Mouse (Mus musculus) layer of hippocampus, adult 9-11 months (tissue): ENCODE measurements around the gene Asah2.

Experiments
- DNase-seq: peaks from one replicate; pipeline ENCODE4 v3.0.0; 2022

Gene Asah2

DNA sequence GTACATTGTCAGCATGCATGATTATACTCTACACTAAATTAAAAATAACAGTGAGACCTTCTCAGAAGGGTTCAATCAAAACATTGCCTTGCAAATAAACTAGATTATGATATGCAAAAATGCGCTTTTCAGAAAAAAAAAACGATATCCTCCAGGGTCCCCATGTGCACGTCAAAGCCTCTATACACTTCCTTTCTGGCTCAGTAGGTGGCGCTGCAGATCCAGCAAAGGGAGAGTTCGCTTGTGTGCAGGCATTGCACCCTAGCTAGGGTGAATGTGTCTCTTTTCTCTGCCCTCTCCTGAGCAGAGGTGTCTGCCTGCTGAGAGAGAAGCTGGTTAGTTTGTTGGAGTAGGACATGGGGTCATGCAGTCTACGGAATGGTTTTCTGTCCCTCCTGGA lies 136.0 kb downstream of the Asah2 start:
- DNase-seq: peak; percentile 62

DNA sequence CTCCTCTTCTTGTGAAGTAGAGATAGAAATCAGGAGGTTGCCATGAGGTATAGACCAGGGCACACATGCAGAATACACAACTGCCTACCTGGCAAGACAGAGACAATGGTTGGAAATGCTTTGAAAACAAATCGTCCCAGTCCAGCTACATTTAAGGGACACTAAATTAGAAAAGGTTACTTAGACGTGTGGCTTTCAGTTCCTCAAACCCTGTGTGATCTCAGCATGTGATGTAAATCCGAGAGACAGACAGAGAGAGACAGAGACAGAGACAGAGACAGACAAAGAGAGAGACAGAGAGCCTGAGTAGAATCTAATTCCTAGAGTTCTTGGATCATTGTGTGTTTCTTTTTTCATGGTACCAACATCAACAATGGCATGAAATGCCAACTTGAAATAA lies 136.6 kb downstream of the Asah2 start:
- no peak for DNase-seq

DNA sequence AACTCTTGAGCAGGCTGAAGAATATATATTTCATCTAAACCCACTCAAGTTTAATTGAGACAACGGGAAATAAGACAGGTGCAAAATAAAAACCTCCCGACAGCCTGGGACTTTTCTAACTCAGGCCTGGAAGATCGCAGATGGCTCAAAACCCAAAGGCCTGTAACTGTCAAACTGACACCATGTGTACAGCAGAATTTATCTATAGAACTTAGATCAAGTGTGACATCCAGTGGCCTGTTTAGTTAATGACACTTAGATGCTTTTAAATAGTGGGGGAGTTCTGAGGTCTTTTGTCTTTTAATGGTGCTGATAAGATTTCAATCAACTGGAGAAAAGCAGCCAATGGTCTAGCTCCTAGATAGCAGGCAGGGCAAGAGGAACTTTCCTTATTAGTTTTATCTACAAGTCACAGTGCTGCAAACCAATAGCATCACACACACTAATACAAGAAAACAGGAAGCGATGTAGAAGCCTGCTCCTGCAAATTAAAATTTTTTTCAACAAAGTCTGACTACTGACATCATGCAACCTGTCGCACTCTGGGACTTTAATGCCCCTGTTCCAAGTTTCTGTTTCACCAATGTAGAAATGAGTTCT lies 140.0 kb downstream of the Asah2 start:
- no peak for DNase-seq

DNA sequence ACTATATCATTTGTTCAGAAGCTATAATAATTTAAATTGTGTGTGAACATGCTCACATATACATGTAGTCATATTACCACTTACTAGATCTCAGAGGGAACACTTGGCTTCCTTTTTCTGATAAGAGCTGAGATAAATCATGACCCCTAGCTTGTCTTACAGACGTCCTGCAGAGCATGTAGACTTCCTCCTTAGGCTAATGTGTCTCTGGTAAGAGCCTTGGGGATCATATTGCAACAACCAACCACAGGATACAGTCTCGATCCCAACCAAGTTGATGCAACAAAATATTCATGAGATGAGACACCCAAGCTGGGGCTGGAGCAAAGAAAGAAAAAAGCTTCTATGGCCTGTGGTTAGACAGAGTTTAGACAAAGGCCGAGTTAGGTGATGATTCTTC lies 144.9 kb downstream of the Asah2 start:
- no peak for DNase-seq

DNA sequence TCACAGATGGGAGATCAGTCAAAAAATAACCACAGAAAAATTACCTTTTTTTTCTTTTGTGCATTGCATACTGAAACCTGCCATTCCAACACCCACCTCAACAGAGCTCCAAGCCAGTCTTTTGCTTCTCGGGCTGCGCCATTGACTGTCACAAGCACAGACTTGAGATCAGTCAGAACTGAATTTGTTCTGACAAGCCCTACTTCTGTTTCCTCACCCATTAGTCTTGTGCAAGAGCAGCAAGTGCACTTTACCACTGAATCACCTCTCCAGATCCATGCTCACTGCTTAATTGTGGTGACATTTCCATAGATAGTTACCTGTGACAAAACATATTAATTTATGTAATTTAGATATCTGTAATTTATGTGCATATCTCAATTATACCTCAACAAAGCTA lies 147.6 kb downstream of the Asah2 start:
- no peak for DNase-seq

DNA sequence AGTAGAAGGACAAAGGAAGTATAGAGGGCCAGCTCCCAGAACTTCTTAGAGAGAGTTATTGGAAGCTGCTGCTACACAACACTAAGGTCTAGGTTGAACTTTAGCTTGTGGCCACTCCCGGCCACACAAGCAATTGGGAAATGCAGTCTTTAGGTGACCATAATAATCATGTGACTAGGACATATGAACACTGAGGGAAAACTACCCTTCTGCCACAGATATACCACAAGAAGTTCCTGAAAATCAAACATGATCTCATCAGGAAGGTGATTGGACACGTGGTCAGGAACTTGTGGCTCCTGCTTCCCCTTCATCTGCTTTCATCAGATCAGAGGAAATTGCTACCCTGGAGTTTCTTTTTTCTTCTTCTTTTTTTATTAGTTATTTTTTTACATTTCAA lies 151.7 kb downstream of the Asah2 start:
- DNase-seq: no peak

DNA sequence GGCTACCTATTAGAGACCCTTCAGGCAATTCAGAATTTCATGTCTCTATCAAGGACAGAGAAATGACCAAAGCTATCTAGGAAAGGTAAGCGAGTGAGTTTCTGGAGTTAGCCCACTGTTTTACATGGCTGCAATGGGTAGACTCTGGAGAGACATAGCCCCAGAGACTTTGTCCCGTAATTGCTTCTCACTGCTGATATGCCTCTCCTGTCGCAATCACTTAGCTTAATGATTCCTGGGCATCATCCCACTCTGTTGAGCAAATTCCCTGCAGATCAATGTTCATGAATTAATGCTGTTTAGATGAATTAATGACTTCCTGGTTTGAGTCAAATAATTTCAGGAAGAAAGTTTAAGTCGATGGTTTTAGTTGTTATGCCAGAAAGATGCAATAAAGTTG lies 153.3 kb downstream of the Asah2 start:
- no peak for DNase-seq

DNA sequence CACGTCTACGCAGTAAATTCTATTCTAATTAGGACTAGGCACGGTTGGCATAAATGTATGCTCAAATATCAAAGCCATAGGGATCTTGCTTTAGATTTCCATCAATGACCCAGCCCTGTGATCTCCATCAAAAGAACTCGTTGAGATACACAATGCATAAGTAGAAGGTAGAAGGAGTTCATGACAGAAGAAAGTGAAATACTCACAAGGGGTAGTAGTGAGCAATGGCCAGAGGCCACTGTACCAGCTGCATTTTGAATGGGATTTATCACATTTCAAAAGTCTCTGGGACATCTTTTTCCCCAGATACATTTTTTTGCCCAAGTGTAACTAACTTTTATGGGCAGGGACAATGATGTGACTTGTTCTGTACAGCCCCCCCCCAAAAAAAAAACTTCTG lies 153.7 kb downstream of the Asah2 start:
- no peak for DNase-seq

DNA sequence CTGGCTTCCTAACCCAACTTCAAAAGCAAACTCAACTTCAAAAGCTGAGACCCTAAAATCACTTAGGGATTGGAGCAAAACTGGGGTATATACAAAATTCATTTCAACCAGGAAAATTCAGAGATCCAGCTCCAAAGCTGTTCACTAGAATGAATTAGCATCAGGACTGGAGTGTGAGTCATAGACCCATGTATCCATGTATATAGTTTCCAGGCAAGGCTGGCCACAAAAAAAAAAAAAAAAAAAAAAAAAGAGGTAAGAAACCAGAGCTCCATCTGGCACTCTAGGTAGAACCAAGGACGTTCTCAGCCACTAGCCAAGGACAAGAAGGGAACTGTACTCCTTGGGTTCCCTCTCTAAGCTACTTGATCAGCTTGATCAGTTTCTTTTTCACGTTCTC lies 154.2 kb downstream of the Asah2 start:
- no peak for DNase-seq

DNA sequence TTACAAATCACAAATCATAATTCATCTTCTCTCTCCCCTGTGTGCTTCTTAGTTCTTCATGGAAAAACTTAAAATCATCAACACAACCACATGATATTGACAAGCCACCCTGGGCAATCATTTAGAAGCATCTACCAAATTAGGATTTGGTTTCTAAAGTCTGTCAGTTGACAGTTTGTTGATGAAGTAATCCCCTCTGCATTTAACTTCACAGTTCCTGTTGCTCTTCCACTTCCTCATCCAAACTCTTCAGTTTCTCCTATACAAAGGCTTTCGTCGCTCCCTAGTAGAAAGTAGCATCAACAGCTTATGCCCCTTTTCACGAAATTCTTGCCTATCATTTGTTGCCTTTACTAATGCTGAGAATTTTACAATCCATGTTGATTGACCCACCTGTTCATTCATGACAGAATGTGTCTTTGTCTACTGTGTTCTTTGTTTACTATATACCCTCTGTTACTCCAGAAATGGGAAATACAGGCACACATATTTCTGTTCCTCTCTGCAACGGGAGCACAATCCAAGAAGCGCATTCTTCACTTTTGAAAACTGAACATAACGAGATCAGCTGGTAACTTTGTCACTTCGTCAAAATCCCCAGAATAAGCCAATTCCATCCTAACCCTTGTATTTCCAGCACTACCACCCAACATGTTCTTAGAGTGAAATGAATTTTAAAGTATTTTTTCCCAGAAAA lies 157.1 kb downstream of the Asah2 start:
- DNase-seq: no peak
